Mouse (Mus musculus): ENCODE measurements around the gene Mbtd1.

GRCm38 (mm10) chr11:93985265-93985664 lies 99.6 kb downstream of the Mbtd1 start:
- TF ChIP-seq EP300 (IDR thresholded peaks at IDR 0.05) (no peak), CTCF (IDR thresholded peaks at IDR 0.05) (no peak)
